In the genomic region with DNA sequence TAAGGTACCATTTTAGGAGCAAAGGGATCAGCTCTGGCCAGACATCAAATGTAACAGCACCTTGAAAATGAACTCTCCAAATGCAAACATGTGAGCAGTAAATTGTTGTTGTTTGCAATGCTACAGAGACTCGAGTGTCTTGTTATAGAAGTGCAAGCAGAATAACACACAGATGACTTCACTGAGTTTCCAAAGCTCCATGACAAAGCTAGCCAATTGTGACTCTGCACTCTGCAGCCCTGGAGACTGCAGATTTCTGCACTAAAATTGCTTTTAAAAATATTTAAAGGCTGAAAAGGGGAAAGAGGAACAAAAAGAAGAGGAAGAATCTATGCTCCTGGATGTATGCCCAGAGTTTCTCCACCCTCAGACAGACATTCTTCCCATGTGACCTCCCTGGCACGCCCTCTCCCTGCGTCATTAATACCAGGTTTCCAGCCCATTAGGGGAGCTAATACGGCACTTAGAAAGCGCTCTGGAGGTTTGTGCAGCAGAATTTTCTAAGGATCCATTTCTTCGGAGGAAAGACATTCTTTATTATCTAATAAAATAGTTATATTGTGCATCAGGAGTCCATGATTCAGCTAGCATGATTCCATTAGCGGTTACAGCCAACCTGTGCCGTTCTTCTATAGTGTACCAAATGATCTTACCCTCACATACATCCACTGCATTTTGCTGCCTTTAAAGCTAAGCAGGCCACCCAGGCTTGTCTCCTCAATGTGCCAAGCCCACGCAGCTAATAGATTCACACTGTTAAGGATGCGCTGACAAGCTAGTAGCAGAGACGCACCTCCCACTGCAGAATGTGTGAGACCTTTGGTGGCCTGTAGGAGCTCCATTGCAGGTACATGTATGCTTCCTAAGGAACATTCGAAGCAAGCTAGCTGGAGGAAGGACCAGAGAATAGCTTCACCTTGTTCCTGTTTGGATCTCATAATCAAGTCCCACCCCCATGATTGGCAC, we compare ENCODE assay signal across 10 mouse cellular contexts.
DNase-seq lines count a peak whose midpoint lies in the region; ATAC-seq and TF ChIP-seq lines count a peak whose summit lies in the region.
"Had no signal": no experiment of that assay in that cellular context is flagged by ENCODE, and none has a peak within 500 bp of the region (broad histone marks: within the 10 kb centered on the region; RNA-seq: fewer than 3 reads in every experiment).

No protein-coding gene starts in this region.

- H3K27ac ChIP-seq in kidney, embryonic 14.5 days (ENCODE audit: low read depth, low read length), result no peak overlapping the region
- no peak overlapping the region for H3K27ac ChIP-seq in MEL (ENCODE audit: control insufficient read depth, low read depth, low read length)

- no peak for TF ChIP-seq POLR2A in MEL (IDR thresholded peaks at IDR 0.05; ENCODE audit: control insufficient read depth in 1 of 2, insufficient read depth in 1 of 2, low read depth in 1 of 2, low read length in 2 of 2, poor library complexity in 1 of 2)

- no peaks in the 10 kb centered on the region for H3K27me3 ChIP-seq in kidney, embryonic 14.5 days (ENCODE audit: control insufficient read depth, insufficient read depth, low read length)
- H3K27me3 ChIP-seq in MEL (ENCODE audit: control insufficient read depth in 1 of 2, insufficient read depth in 2 of 2, low read length in 2 of 2), result no peaks in the 10 kb centered on the region
- H3K27me3 ChIP-seq: Patski had no signal

- no peak overlapping the region for H3K4me2 ChIP-seq in kidney, embryonic 14.5 days (replicated peaks; ENCODE audit: low read depth, low read length)

- H3K4me1 ChIP-seq in kidney, embryonic 14.5 days (ENCODE audit: control insufficient read depth, insufficient read depth, low read length), result no peaks in the 10 kb centered on the region
- H3K4me1 ChIP-seq in MEL (ENCODE audit: control insufficient read depth in 1 of 2, insufficient read depth in 2 of 2, low read length in 2 of 2), result no peaks in the 10 kb centered on the region

- no peaks in the 10 kb centered on the region for H3K36me3 ChIP-seq in kidney, embryonic 14.5 days (ENCODE audit: control insufficient read depth, insufficient read depth, low read length)
- H3K36me3 ChIP-seq in MEL (ENCODE audit: control insufficient read depth in 1 of 2, insufficient read depth in 2 of 2, low read length in 2 of 2), result no peaks in the 10 kb centered on the region

- H3K79me2 ChIP-seq in MEL (ENCODE audit: control insufficient read depth, insufficient read depth, low read length, poor library complexity), result no peaks in the 10 kb centered on the region

- no peak for TF ChIP-seq RAD21 in MEL (IDR thresholded peaks at IDR 0.05; ENCODE audit: low read depth, low read length)

- H3K9ac ChIP-seq in kidney, embryonic 14.5 days (ENCODE audit: low read depth, low read length), result no peak overlapping the region
- H3K9ac ChIP-seq in MEL (ENCODE audit: control insufficient read depth, low read depth, low read length, poor library complexity, severe bottlenecking), result no peak overlapping the region

- TF ChIP-seq EP300 in MEL (IDR thresholded peaks at IDR 0.05; ENCODE audit: low read depth in 1 of 2, low read length in 2 of 2), result no peak

- no peak for TF ChIP-seq CTCF in MEL (IDR thresholded peaks at IDR 0.05 in 2 of 3, conservative IDR thresholded peaks at IDR 0.05 in 1 of 3; ENCODE audit: control insufficient read depth in 1 of 3, insufficient read depth in 1 of 3, low read depth in 2 of 3, low read length in 3 of 3, poor library complexity in 1 of 3, severe bottlenecking in 1 of 3)

- peak; percentile 16 for DNase-seq in adrenal gland, postnatal 10 days
- no peak for DNase-seq in adrenal gland, adult 8-10 months
- peak; percentile 42 for DNase-seq in kidney, postnatal 10 days
- peak; percentile 17 for DNase-seq in MEL (ENCODE audit: low read depth, low spot score)
- no peak for DNase-seq in testis, postnatal 10 days (ENCODE audit: low spot score)
- DNase-seq: kidney, adult 11 months had no signal

- no peak overlapping the region for H3K4me3 ChIP-seq in kidney, embryonic 14.5 days (ENCODE audit: low read length)
- H3K4me3 ChIP-seq in MEL (ENCODE audit: control insufficient read depth in 1 of 2, insufficient read depth in 1 of 2, low read depth in 2 of 2, low read length in 2 of 2), result no peak overlapping the region

- 77% methylated on average over 12 of the region's 12 CpGs for WGBS in kidney, embryonic 14.5 days

- H3K9me3 ChIP-seq in kidney, embryonic 14.5 days (ENCODE audit: control insufficient read depth, low read length), result no peaks in the 10 kb centered on the region
- H3K9me3 ChIP-seq in MEL (replicated peaks; ENCODE audit: insufficient read depth, low read length), result no peaks in the 10 kb centered on the region

- no peak for ATAC-seq in kidney, embryonic 14.5 days (ENCODE audit: low FRiP score, low TSS enrichment)
- peak; percentile 80 to 84 for ATAC-seq in hematopoietic stem cell, adult 5-6 weeks (replicated peaks in 1 of 2; ENCODE audit: insufficient read depth in 1 of 2, low FRiP score in 2 of 2, low TSS enrichment in 1 of 2, low read depth in 1 of 2, poor library complexity in 2 of 2, severe bottlenecking in 2 of 2)
- ATAC-seq in erythroblast, adult 5-6 weeks (replicated peaks; ENCODE audit: low FRiP score, poor library complexity, severe bottlenecking), result no peak
- ATAC-seq: Patski had no signal

TF ChIP-seq in MEL, 35 proteins besides CTCF, POLR2A, EP300 and RAD21:
- TF ChIP-seq ZNF384 (IDR thresholded peaks at IDR 0.05; ENCODE audit: low read depth, low read length) (no peak), MYC (IDR thresholded peaks at IDR 0.05; ENCODE audit: low read depth, low read length) (no peak), NELFE (IDR thresholded peaks at IDR 0.05; ENCODE audit: low read depth, low read length) (no peak), RCOR1 (IDR thresholded peaks at IDR 0.05; ENCODE audit: low read depth, low read length) (no peak), GABPA (IDR thresholded peaks at IDR 0.05; ENCODE audit: low read depth, low read length) (no peak), ELF1 (IDR thresholded peaks at IDR 0.05; ENCODE audit: low read depth, low read length) (no peak), USF2 (IDR thresholded peaks at IDR 0.05; ENCODE audit: borderline replicate concordance in 1 of 2, insufficient read depth in 1 of 2, low read depth in 1 of 2, low read length in 2 of 2) (no peak), NRF1 (IDR thresholded peaks at IDR 0.05; ENCODE audit: insufficient read depth, low read depth, low read length, poor library complexity, severe bottlenecking) (no peak), ZC3H11A (IDR thresholded peaks at IDR 0.05; ENCODE audit: low read depth, low read length) (no peak), CHD1 (IDR thresholded peaks at IDR 0.05; ENCODE audit: low read depth, low read length) (no peak), MYB (IDR thresholded peaks at IDR 0.05; ENCODE audit: low read depth, low read length) (no peak), CHD2 (IDR thresholded peaks at IDR 0.05; ENCODE audit: low read length) (no peak), HCFC1 (IDR thresholded peaks at IDR 0.05; ENCODE audit: low read depth, low read length) (no peak), UBTF (IDR thresholded peaks at IDR 0.05; ENCODE audit: borderline replicate concordance, insufficient read depth, low read depth, low read length) (no peak), KAT2A (conservative IDR thresholded peaks at IDR 0.05; ENCODE audit: low read depth, low read length) (no peak), E2F4 (IDR thresholded peaks at IDR 0.05; ENCODE audit: borderline replicate concordance, low read depth, low read length) (no peak), MEF2A (IDR thresholded peaks at IDR 0.05; ENCODE audit: extremely low read depth, insufficient replicate concordance, low read depth, low read length, poor library complexity, severe bottlenecking) (no peak)

Comparison
In these comparisons a context has a peak if more than half of its experiments do, and no peak if none do; other contexts are left out.
1. DNase-seq: peak in adrenal gland, postnatal 10 days (single experiment), kidney, postnatal 10 days (single experiment) and MEL (single experiment); none in adrenal gland, adult 8-10 months (single experiment) and testis, postnatal 10 days (single experiment).
2. ATAC-seq: peak in hematopoietic stem cell, adult 5-6 weeks (2 of 2); none in kidney, embryonic 14.5 days (single experiment) and erythroblast, adult 5-6 weeks (single experiment).